ENCODE assay signal across 8 mouse cellular contexts in genomic region chr14:25458111-25459015, GRCm38 (mm10). TPM values are rescaled to one million over a fixed set of nuclear protein-coding genes. Genes with fewer than 3 reads are reported as not detected.
DNase-seq lines count a peak whose midpoint lies in the region; ATAC-seq lines count a peak whose summit lies in the region.

No protein-coding gene starts in this region.

- peak; percentile 54 for DNase-seq in right cerebral cortex, adult 18-20 months
- DNase-seq in right cerebral cortex, postnatal 4 days = no peak
- DNase-seq in T-cell, adult 2 months (ENCODE audit: low spot score) = peak; percentile 49
- DNase-seq in hindlimb bud, embryonic 11.5 days (ENCODE audit: extremely low spot score, low read depth, low spot score) = peak; percentile 39
- no peak for DNase-seq in ovary, postnatal 14 days (ENCODE audit: low spot score)

- no peaks in the 10 kb centered on the region for H3K36me3 ChIP-seq in embryonic facial prominence, embryonic 13.5 days
- H3K36me3 ChIP-seq in limb, embryonic 15.5 days = 0 out of 2 replicates have a peak, but pooled peaks cover 2% of the 10 kb centered on the region
- H3K36me3 ChIP-seq in neural tube, embryonic 12.5 days = no peaks in the 10 kb centered on the region

- peaks cover 52% of the 10 kb centered on the region for H3K4me1 ChIP-seq in embryonic facial prominence, embryonic 13.5 days
- peaks cover 57% of the 10 kb centered on the region for H3K4me1 ChIP-seq in limb, embryonic 15.5 days
- H3K4me1 ChIP-seq in neural tube, embryonic 12.5 days = peaks cover 41% of the 10 kb centered on the region

- H3K4me2 ChIP-seq in embryonic facial prominence, embryonic 13.5 days = peak overlapping the region; percentile 94
- H3K4me2 ChIP-seq in limb, embryonic 15.5 days = peak overlapping the region; percentile 93
- H3K4me2 ChIP-seq in neural tube, embryonic 12.5 days (replicated peaks) = peak overlapping the region; percentile 96

- WGBS in embryonic facial prominence, embryonic 13.5 days = under 1% methylated on average over 37 of the region's 37 CpGs
- WGBS in limb, embryonic 15.5 days = under 1% methylated on average over 37 of the region's 37 CpGs
- WGBS in neural tube, embryonic 12.5 days = under 1% methylated on average over 37 of the region's 37 CpGs

- ATAC-seq in embryonic facial prominence, embryonic 13.5 days (ENCODE audit: insufficient number of reproducible peaks, insufficient read depth, low FRiP score, low TSS enrichment, low read depth) = no peak
- ATAC-seq in limb, embryonic 15.5 days (ENCODE audit: insufficient number of reproducible peaks, low FRiP score, low TSS enrichment, low read depth) = no peak
- ATAC-seq in neural tube, embryonic 12.5 days (ENCODE audit: low FRiP score, low read depth) = peak; percentile 5; the same call in 1 of the 2 replicates

- H3K27me3 ChIP-seq in embryonic facial prominence, embryonic 13.5 days = no peaks in the 10 kb centered on the region
- no peaks in the 10 kb centered on the region for H3K27me3 ChIP-seq in limb, embryonic 15.5 days
- no peaks in the 10 kb centered on the region for H3K27me3 ChIP-seq in neural tube, embryonic 12.5 days (replicated peaks)

- H3K27ac ChIP-seq in embryonic facial prominence, embryonic 13.5 days = peak overlapping the region; percentile 100
- H3K27ac ChIP-seq in limb, embryonic 15.5 days = peak overlapping the region; percentile 100
- H3K27ac ChIP-seq in neural tube, embryonic 12.5 days = peak overlapping the region; percentile 99

- H3K9ac ChIP-seq in embryonic facial prominence, embryonic 13.5 days = peak overlapping the region; percentile 99
- H3K9ac ChIP-seq in limb, embryonic 15.5 days = peak overlapping the region; percentile 37
- peak overlapping the region; percentile 99 for H3K9ac ChIP-seq in neural tube, embryonic 12.5 days

- peak overlapping the region; percentile 99 for H3K4me3 ChIP-seq in embryonic facial prominence, embryonic 13.5 days
- peak overlapping the region; percentile 95 for H3K4me3 ChIP-seq in limb, embryonic 15.5 days
- H3K4me3 ChIP-seq in neural tube, embryonic 12.5 days = peak overlapping the region; percentile 97

- H3K9me3 ChIP-seq in embryonic facial prominence, embryonic 13.5 days = no peaks in the 10 kb centered on the region
- H3K9me3 ChIP-seq in limb, embryonic 15.5 days = no peaks in the 10 kb centered on the region
- H3K9me3 ChIP-seq in neural tube, embryonic 12.5 days = no peaks in the 10 kb centered on the region

RNA-seq across cellular contexts. Expression of gene Zmiz1, which starts 0.6 kb away (rescaled TPM):
- polyA plus RNA-seq in embryonic facial prominence, embryonic 13.5 days (2015; fragmentation: Nextera tagmentation; extraction: Ambion mirVana) = 44.3 and 52.9 TPM in 2 replicates
- polyA plus RNA-seq in limb, embryonic 15.5 days (2015; fragmentation: Nextera tagmentation; extraction: Ambion mirVana) = 41.9 and 50.5 TPM in 2 replicates
- polyA plus RNA-seq in neural tube, embryonic 12.5 days (2016; fragmentation: Nextera tagmentation; extraction: Ambion mirVana) = 62.2 and 63.4 TPM in 2 replicates

Comparison
In these comparisons a context has a peak if more than half of its experiments do, and no peak if none do; other contexts are left out.
1. DNase-seq: peak in right cerebral cortex, adult 18-20 months (single experiment), T-cell, adult 2 months (single experiment) and hindlimb bud, embryonic 11.5 days (single experiment); none in right cerebral cortex, postnatal 4 days (single experiment) and ovary, postnatal 14 days (single experiment).
2. H3K9ac ChIP-seq: peak in every context shown above with its lines; median percentile 99 in embryonic facial prominence, embryonic 13.5 days; 99 in neural tube, embryonic 12.5 days; 37 in limb, embryonic 15.5 days.
3. Peak in every context shown above with its lines, with median percentiles within 50 percentile points of each other: H3K27ac ChIP-seq, H3K4me2 ChIP-seq and H3K4me3 ChIP-seq.